In the genomic region with DNA sequence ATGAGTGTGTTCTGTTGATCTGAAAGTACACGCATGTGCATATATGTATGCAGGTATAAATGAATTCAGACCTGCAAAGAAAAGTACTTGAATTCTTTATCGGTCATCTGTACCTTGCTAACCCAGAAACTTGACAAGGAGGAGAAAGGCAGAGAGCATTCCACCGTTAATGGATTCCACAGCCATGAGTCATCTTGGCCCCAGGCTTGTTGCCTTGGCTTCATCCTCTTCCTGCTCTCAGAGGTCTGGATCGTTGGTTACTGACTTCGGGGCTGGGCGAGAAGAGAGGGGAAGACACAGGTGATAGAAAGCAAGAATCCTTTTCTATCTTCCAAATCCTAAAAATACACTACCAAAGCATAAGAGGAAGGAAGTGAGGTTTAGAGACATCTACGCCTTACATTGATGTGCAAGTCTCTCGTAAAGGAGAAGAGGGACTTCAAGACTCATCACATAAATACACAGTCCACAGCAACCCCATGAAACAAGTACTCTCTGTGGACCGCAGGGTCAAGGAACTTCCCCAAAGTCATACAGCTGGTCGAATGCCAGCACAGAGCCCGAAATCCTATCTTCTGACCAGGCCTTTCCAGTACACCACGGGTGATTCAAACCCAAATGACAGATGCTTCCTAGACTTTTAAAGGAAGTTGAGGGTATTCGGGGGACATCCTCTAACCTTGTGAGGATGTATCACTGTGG, we compare ENCODE assay signal across 8 mouse cellular contexts. TPM values are rescaled to one million over a fixed set of nuclear protein-coding genes. Genes with fewer than 3 reads are reported as not detected.
DNase-seq lines count a peak whose midpoint lies in the region; ATAC-seq and TF ChIP-seq lines count a peak whose summit lies in the region.

No protein-coding gene starts in this region.

- peak overlapping the region; percentile 25 for H3K4me3 ChIP-seq in gastrocnemius, adult 2 months
- H3K4me3 ChIP-seq in intestine, embryonic 16.5 days (ENCODE audit: low read length), result no peak overlapping the region

- H3K4me2 ChIP-seq in intestine, embryonic 16.5 days (ENCODE audit: low read depth, low read length), result no peak overlapping the region

- no peak for TF ChIP-seq CTCF in gastrocnemius, adult 2 months (IDR thresholded peaks at IDR 0.05)

- peak overlapping the region; percentile 64 for H3K27ac ChIP-seq in gastrocnemius, adult 2 months
- no peak overlapping the region for H3K27ac ChIP-seq in intestine, embryonic 16.5 days (ENCODE audit: low read length)

- WGBS in intestine, embryonic 16.5 days, result 61% methylated on average over 13 of the region's 13 CpGs

- H3K9ac ChIP-seq in intestine, embryonic 16.5 days (ENCODE audit: low read depth, low read length), result no peak overlapping the region

- peaks cover 8% of the 10 kb centered on the region; the same call in 1 of the 2 replicates for H3K4me1 ChIP-seq in intestine, embryonic 16.5 days (ENCODE audit: control insufficient read depth, insufficient read depth, low read length)

- peak; percentile 98 for DNase-seq in 3T3-L1 (ENCODE audit: low read depth, low spot score)
- peak; percentile 72 for DNase-seq in ZHBTc4 (ENCODE audit: low read depth, low spot score)
- peak; percentile 82 for DNase-seq in gastrocnemius, adult 2 months
- no peak for DNase-seq in left cerebral cortex, adult 8-10 months (ENCODE audit: low spot score in 2 of 2)
- DNase-seq in right cerebral cortex, adult 2 months (ENCODE audit: low spot score in 2 of 2), result no peak
- no peak for DNase-seq in spleen, adult 12 weeks (ENCODE audit: low spot score)
- no peak for DNase-seq in layer of hippocampus, postnatal 10 days (ENCODE audit: low spot score in 2 of 2)

- H3K9me3 ChIP-seq in intestine, embryonic 16.5 days (ENCODE audit: control insufficient read depth, low read length), result no peaks in the 10 kb centered on the region

- intact Hi-C loops in gastrocnemius, adult 2 months (cut with DNase I), result no loop called here

- ATAC-seq in intestine, embryonic 16.5 days, result peak; percentile 67

- H3K27me3 ChIP-seq in intestine, embryonic 16.5 days (replicated peaks; ENCODE audit: control insufficient read depth, insufficient read depth, low read length), result no peaks in the 10 kb centered on the region

- no peaks in the 10 kb centered on the region for H3K36me3 ChIP-seq in intestine, embryonic 16.5 days (ENCODE audit: control insufficient read depth, insufficient read depth, low read length)

RNA-seq across cellular contexts. Expression of a gene that starts 35.1 kb away (rescaled TPM):
- 10 to 100 TPM; 20.9 to 27.4 TPM for total RNA-seq in gastrocnemius, adult 2 months (2021)
- polyA plus RNA-seq in intestine, embryonic 16.5 days (2015; fragmentation: Nextera tagmentation; extraction: Ambion mirVana), result 2.2 and 2.4 TPM in 2 replicates
- total RNA-seq in left cerebral cortex, adult 8-10 months (2022), result 10 to 100 TPM; 48.8 to 65.3 (median 59.6) TPM
- 10 to 100 TPM; 60.9 to 68.6 TPM for total RNA-seq in layer of hippocampus, postnatal 10 days (2021)

Comparison
In these comparisons a context has a peak if more than half of its experiments do, and no peak if none do; other contexts are left out.
1. DNase-seq: peak in 3T3-L1 (single experiment), ZHBTc4 (single experiment) and gastrocnemius, adult 2 months (single experiment); none in left cerebral cortex, adult 8-10 months (0 of 2), right cerebral cortex, adult 2 months (0 of 2), spleen, adult 12 weeks (single experiment) and layer of hippocampus, postnatal 10 days (0 of 2).